Mouse (Mus musculus) left cerebral cortex, adult 8-10 months (tissue): ENCODE measurements around the gene Dnajb5. TPM values are rescaled to one million over a fixed set of nuclear protein-coding genes. Genes with fewer than 3 reads are reported as not detected.
A peak's percentile ranks its signal among the peaks of the same experiment; 100 is the strongest.
"Not testable (repeated sequence)": the region's sequence is repeated elsewhere in the genome, so short reads cannot be mapped to it uniquely, and the experiment has no call there.

Experiments used
- DNase-seq, 2 experiments: peaks; one replicate each; pipeline ENCODE4 v3.0.0; 2022; ENCODE audit warnings: low spot score in 2 of 2
- total RNA-seq, 4 experiments: library from RNA; stranded (reverse); gene quantifications; 2 replicates each; pipeline ENCODE4 v1.2.4; 2022

Dnajb5 gene
- total RNA-seq, 4 experiments from 2014 or later, result 118 to 162 (median 149) TPM

GRCm38 (mm10) chr4:42965039-42965719 is 15.6 kb downstream of the Dnajb5 start:
- DNase-seq, result no peak

- DNase-seq, result no peak
Measured at GRCm38 (mm10) chr4:42969304-42969703, 19.7 kb downstream of the Dnajb5 start, which contains the start of gene 1700022I11Rik. TSS of gene 1700022I11Rik (plus strand) at chr4:42969604.

- DNase-seq, result no peak
Measured at GRCm38 (mm10) chr4:42972952-42973351, 23.3 kb downstream of the Dnajb5 start.

- no peak for DNase-seq
Measured at GRCm38 (mm10) chr4:42973868-42974267, 24.3 kb downstream of the Dnajb5 start.

- no peak for DNase-seq
Measured at GRCm38 (mm10) chr4:42978062-42978461, 28.4 kb downstream of the Dnajb5 start.

GRCm38 (mm10) chr4:42980467-42980866 is 30.9 kb downstream of the Dnajb5 start:
- not testable (repeated sequence) for DNase-seq

- no peak for DNase-seq
Measured at GRCm38 (mm10) chr4:42988296-42988695, 38.7 kb downstream of the Dnajb5 start.

- no peak for DNase-seq
Measured at GRCm38 (mm10) chr4:42998022-42998421, 48.4 kb downstream of the Dnajb5 start.

GRCm38 (mm10) chr4:42999451-43000140 is 50.0 kb downstream of the Dnajb5 start:
- peak; percentile 49 to 50 for DNase-seq

GRCm38 (mm10) chr4:43000141-43000986 is 50.8 kb downstream of the Dnajb5 start, which contains the start of gene Vcp:
TSS of gene Vcp (minus strand) at chr4:43000507.
- DNase-seq, result peak; percentile 95 to 99

GRCm38 (mm10) chr4:43001272-43001671 is 51.7 kb downstream of the Dnajb5 start:
- no peak for DNase-seq

- no peak for DNase-seq
Measured at GRCm38 (mm10) chr4:43002756-43003439, 53.3 kb downstream of the Dnajb5 start.

- DNase-seq, result no peak
Measured at GRCm38 (mm10) chr4:43004951-43005350, 55.3 kb downstream of the Dnajb5 start.

GRCm38 (mm10) chr4:43005765-43006164 is 56.2 kb downstream of the Dnajb5 start:
- no peak for DNase-seq

Other genes with a start within 250 kb of the Dnajb5 start
- gene 4930578G10Rik, start 214.3 kb upstream of the Dnajb5 start, total RNA-seq, result 1 to 10 TPM; 2.7 to 3.2 (median 2.9) TPM
- under 1 TPM in 1 of 4 experiments, not detected in 3; 0.84 TPM for gene Ccl19, start 193.2 kb upstream of the Dnajb5 start, total RNA-seq
- gene Ccl21a, start 175.8 kb upstream of the Dnajb5 start, total RNA-seq, result not detected
- under 1 TPM in 2 of 4 experiments, not detected in 2; 0.11 to 0.14 TPM for gene Fam205a1, start 95.9 kb upstream of the Dnajb5 start, total RNA-seq
- gene Gm12394, start 93.0 kb upstream of the Dnajb5 start, total RNA-seq, result 1 to 10 TPM; 1.8 to 2.2 (median 2.1) TPM
- gene Fam205c, start 75.6 kb upstream of the Dnajb5 start, total RNA-seq, result 1 to 10 TPM; 1.3 to 2.4 (median 1.7) TPM
- gene Phf24, start 33.2 kb upstream of the Dnajb5 start, total RNA-seq, result 100 to 1,000 TPM; 321 to 373 (median 328) TPM
- gene 1700022I11Rik, start 19.8 kb downstream of the Dnajb5 start, total RNA-seq, result not detected
- 100 to 1,000 TPM; 173 to 199 (median 188) TPM for gene Vcp, start 50.7 kb downstream of the Dnajb5 start, total RNA-seq
- gene Fancg, start 60.7 kb downstream of the Dnajb5 start, total RNA-seq, result 10 to 100 TPM; 12.5 to 14.6 (median 13.7) TPM
- 10 to 100 TPM; 23.1 to 31.2 (median 25.2) TPM for gene Pigo, start 76.0 kb downstream of the Dnajb5 start, total RNA-seq
- 100 to 1,000 TPM in 3 of 4 experiments, 10 to 100 TPM in 1; 97.3 to 121 (median 114) TPM for gene Stoml2, start 81.9 kb downstream of the Dnajb5 start, total RNA-seq
- 10 to 100 TPM; 32.3 to 44.5 (median 37.2) TPM for gene Fam214b, start 96.4 kb downstream of the Dnajb5 start, total RNA-seq
- gene Unc13b, start 109.1 kb downstream of the Dnajb5 start, total RNA-seq, result 10 to 100 TPM; 43.9 to 50.8 (median 48.2) TPM